Mouse (Mus musculus) cortical plate, adult 2 months (tissue): Measurements from ENCODE around the gene Dad1. TPM values are rescaled to one million over a fixed set of nuclear protein-coding genes. Genes with fewer than 3 reads are reported as not detected.

Experiments used
- H3K27ac ChIP-seq: fragments of 200-500 bp; 2 replicates; pipeline ENCODE4 v1.5.1; 2012; ENCODE audit warnings: low read length, control low read depth, inconsistent platforms; ENCODE audit not compliant: insufficient read depth
- H3K4me1 ChIP-seq: fragments of 200-500 bp; 2 replicates; pipeline ENCODE4 v1.6.1; 2011; ENCODE audit warnings: low read length; ENCODE audit not compliant: control insufficient read depth, insufficient read depth
- H3K4me3 ChIP-seq: fragments of 200-500 bp; 2 replicates; pipeline ENCODE4 v1.5.1; 2011; ENCODE audit warnings: mild to moderate bottlenecking, low read length, control low read depth; ENCODE audit not compliant: insufficient read depth
- CTCF ChIP-seq: fragments of 200-500 bp; IDR thresholded peaks from 2 replicates; pipeline ENCODE4 v1.5.1; 2011; ENCODE audit warnings: mild to moderate bottlenecking, control low read depth, low read length; ENCODE audit not compliant: insufficient read depth; ENCODE audit errors: extremely low read depth
- POLR2A ChIP-seq: fragments of 200-500 bp; IDR thresholded peaks from 2 replicates; pipeline ENCODE4 v1.6.1; 2011; ENCODE audit warnings: mild to moderate bottlenecking, low read length, control low read depth; ENCODE audit not compliant: insufficient read depth; ENCODE audit errors: extremely low read depth
- polyA plus RNA-seq: library from polyadenylated mRNA; depleted of rRNA; stranded (reverse); fragments of >200 nt; gene quantifications from 2 replicates; pipeline ENCODE4 v1.2.3, GENCODE M21; 2012; rRNA removed

Dad1 gene
- polyA plus RNA-seq, 1 experiment: 267 TPM

- Histone ChIP-seq H3K4me3 (no peak overlapping the region), H3K27ac (no peak overlapping the region), H3K4me1 (no peaks in the 10 kb centered on the region)
- TF ChIP-seq POLR2A: no peak
- TF ChIP-seq CTCF: no peak
Measured at GRCm38 (mm10) chr14:54193354-54194133, 60.4 kb downstream of the Dad1 start.

DNA sequence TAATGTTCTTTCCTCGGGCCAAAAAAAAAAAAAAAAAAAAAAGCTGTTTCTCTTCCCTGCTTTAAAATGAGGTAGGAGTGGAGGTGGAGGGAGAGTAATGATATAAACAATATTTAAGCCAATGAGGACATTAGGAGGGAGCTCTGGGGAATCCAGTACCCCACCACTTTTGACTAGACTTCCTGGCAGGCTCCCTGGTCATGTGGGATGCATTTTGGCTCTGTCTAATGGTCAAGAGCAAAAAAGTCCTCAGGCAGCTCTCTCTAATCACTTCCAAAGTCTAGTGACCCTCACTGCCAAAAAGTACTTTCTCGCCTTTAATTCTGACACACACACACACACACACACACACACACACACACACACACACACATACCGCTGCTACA is 61.4 kb downstream of the Dad1 start:
- Histone ChIP-seq H3K4me1 (no peaks in the 10 kb centered on the region), H3K4me3 (no peak overlapping the region), H3K27ac (no peak overlapping the region; the same call in 1 of the 2 replicates)
- TF ChIP-seq CTCF (no peak), POLR2A (no peak)

DNA sequence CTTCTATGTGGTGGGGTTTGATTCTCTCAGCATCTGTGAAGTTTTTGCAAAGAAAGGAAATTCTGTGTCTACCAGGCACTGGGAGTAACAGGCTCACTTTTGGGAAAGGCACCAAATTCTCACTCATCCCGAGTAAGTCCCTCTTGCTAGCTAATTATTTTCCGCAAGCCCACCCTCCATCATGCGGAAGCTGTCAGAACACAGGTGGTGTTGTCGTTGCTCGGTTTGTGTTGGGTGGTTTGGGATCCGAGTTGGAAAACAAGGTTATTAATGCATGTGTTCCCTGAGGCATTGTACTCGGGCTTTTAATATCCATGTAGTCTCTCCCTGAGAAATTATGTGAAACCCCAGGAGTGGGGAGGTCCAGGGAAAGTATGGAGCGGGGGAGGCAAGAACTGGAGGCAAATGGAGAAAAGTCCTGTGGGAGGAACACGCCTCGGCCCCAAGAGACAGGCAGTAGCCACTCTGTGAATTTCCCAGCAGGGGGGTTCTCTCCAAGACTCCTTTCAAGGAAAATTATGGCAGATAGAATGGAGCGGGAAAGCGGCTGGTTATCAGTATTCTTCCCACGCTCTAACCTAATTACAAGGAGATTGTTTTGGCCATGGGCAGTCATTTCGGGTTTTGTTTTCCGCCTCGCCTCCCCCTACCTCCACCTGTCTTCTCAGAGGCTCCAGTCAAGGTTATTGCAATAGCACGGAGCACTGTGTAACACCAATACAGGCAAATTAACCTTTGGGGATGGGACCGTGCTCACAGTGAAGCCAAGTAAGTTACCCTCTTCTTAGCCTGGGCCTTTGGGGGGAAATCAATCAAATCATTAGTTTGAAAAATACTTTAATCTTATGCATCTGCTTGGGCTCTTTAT is 62.1 kb downstream of the Dad1 start:
- TF ChIP-seq POLR2A: no peak
- no peak for TF ChIP-seq CTCF
- H3K4me1 ChIP-seq: no peaks in the 10 kb centered on the region
- peak overlapping the region; percentile 80 for H3K27ac ChIP-seq
- no peak overlapping the region for H3K4me3 ChIP-seq

DNA sequence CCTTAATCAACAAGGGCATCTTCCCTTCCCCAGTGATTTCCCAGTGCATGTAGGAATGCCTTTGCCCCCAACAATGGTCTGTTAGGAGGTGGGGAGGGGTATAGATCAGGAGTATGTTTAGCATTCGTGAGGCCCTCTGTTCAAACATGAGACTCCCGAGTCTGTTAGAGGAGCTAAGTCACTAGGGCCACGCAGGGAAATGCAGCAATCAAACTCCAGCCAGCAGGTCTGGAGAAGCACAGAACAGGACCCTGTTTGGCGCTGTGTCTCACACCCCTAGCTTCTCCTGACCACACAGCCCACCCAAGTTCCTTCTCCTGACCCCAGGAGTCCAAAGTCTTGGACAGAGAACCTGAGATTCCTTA is 62.9 kb downstream of the Dad1 start:
- no peak for TF ChIP-seq CTCF
- no peak for TF ChIP-seq POLR2A
- no peaks in the 10 kb centered on the region for H3K4me1 ChIP-seq
- 0 out of 2 replicates have a peak overlapping the region, but pooled peaks have one; percentile 70 for H3K27ac ChIP-seq
- H3K4me3 ChIP-seq: no peak overlapping the region

DNA sequence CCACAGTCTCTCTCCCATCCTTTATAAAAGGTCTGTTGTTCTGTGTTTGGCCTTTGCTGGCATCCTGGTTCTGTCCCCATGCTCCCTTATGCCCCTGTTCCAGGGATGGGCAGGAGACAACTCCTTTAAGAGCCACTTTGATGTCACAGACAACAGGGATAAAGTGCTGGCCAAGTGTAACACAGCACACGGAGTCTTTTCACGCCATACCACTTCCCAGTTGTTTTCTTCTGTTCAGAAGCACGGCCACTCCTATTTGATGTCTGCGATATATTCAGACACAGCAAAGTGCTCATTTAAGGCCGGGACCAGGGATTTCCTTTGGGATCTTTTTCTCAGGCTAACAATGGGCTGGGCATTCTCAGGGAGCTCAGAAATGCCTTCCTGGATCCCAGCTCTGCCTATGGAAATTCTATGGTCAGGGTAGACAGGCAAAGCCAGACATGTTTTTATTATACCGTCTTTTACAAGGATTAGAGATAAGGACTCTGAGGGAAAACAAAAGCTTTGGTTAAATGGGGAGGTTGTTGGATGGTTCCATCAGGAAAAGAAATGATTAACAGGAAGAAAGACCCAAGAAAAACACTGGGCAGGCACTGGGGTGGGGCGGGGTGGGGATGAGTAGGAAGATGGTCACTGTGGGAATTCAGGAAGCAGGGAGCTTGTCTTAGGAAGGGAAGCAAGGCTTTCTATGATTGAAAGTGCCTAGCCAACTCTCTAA is 63.4 kb downstream of the Dad1 start:
- 0 out of 2 replicates have a peak overlapping the region, but pooled peaks have one; percentile 70 for H3K27ac ChIP-seq
- no peaks in the 10 kb centered on the region for H3K4me1 ChIP-seq
- no peak for TF ChIP-seq CTCF
- no peak for TF ChIP-seq POLR2A
- H3K4me3 ChIP-seq: no peak overlapping the region

DNA sequence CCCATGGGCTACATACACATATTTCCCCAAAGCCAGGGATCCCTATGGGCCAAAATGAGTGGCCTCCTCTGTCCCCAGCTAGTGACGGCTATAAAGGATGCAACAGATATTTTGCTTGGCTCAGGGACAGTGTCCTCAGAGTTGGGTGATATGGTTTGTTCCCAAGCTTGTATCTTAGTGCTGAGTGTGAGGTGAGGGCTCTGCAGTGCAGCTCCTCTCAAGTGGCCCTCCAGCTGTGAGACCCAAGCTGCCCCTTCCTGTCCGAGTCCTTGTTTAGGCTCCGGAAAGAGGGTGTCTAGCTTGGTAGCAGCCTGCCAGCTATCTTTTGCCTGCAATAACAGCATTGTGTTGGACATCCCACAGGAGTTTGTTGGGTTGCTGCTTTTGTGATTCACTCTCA is 64.6 kb downstream of the Dad1 start:
- Histone ChIP-seq H3K4me3 (no peak overlapping the region), H3K4me1 (no peaks in the 10 kb centered on the region), H3K27ac (no peak overlapping the region)
- TF ChIP-seq CTCF (no peak), POLR2A (no peak)

GRCm38 (mm10) chr14:54187211-54187610 is 66.7 kb downstream of the Dad1 start:
- no peak overlapping the region for H3K4me3 ChIP-seq
- TF ChIP-seq POLR2A (no peak), CTCF (no peak)
- no peak overlapping the region for H3K27ac ChIP-seq
- H3K4me1 ChIP-seq: no peaks in the 10 kb centered on the region

Other genes with a start within 250 kb of the Dad1 start
- 47.8 and 55.7 TPM in 2 replicates for gene Abhd4, start 84 bp upstream of the Dad1 start, polyA plus RNA-seq
- gene Olfr49, start 30.8 kb upstream of the Dad1 start, polyA plus RNA-seq: not detected in 2 replicates
- 69.0 and 71.1 TPM in 2 replicates for gene Oxa1l, start 106.7 kb upstream of the Dad1 start, polyA plus RNA-seq
- gene Slc7a7, start 163.7 kb upstream of the Dad1 start, polyA plus RNA-seq: 2.5 and 3.1 TPM in 2 replicates
- gene Mrpl52, start 172.8 kb upstream of the Dad1 start, polyA plus RNA-seq: 118 and 128 TPM in 2 replicates
- gene Mmp14, start 177.5 kb upstream of the Dad1 start, polyA plus RNA-seq: 11.0 and 11.5 TPM in 2 replicates
- gene Lrp10, start 210.0 kb upstream of the Dad1 start, polyA plus RNA-seq: 33.0 and 33.3 TPM in 2 replicates
- gene Rem2, start 222.0 kb upstream of the Dad1 start, polyA plus RNA-seq: 6.0 and 7.9 TPM in 2 replicates